Mouse (Mus musculus) cortical plate, adult 2 months (tissue): Measurements from ENCODE around the gene Ptpra.

Source experiments
- CTCF ChIP-seq: fragments of 200-500 bp; IDR thresholded peaks from 2 replicates; pipeline ENCODE4 v1.5.1; 2011; ENCODE audit warnings: mild to moderate bottlenecking, control low read depth, low read length; ENCODE audit not compliant: insufficient read depth; ENCODE audit errors: extremely low read depth
- POLR2A ChIP-seq: fragments of 200-500 bp; IDR thresholded peaks from 2 replicates; pipeline ENCODE4 v1.6.1; 2011; ENCODE audit warnings: mild to moderate bottlenecking, low read length, control low read depth; ENCODE audit not compliant: insufficient read depth; ENCODE audit errors: extremely low read depth

GRCm38 (mm10) chr2:130556292-130556691 lies 106.2 kb downstream of the Ptpra start:
- TF ChIP-seq POLR2A = no peak
- no peak for TF ChIP-seq CTCF
